Mouse (Mus musculus): ENCODE results near the gene Tpgs1. TPM values are rescaled to one million over a fixed set of nuclear protein-coding genes. Genes with fewer than 3 reads are reported as not detected.

Gene Tpgs1
- 75.9 and 76.6 TPM in 2 replicates for polyA plus RNA-seq (2015; fragmentation: Nextera tagmentation; extraction: Ambion mirVana)

GRCm38 (mm10) chr10:79668771-79669575 lies at the start of gene Tpgs1:
Gene Tpgs1 (plus strand): TSS chr10:79669369.
- Histone ChIP-seq H3K36me3 (ENCODE audit: control insufficient read depth, insufficient read depth) (no peaks in the 10 kb centered on the region), H3K4me3 (replicated peaks; ENCODE audit: low read length) (peak within 1 kb of the TSS; percentile 85), H3K27ac (ENCODE audit: low read length) (peak within 1 kb of the TSS; percentile 96), H3K9ac (replicated peaks; ENCODE audit: low read depth, low read length) (peak within 1 kb of the TSS; percentile 89), H3K4me1 (replicated peaks; ENCODE audit: control insufficient read depth, insufficient read depth, low read length) (peaks cover 19% of the 10 kb centered on the region), H3K4me2 (ENCODE audit: low read length) (peak within 1 kb of the TSS; percentile 85), H3K27me3 (replicated peaks; ENCODE audit: control insufficient read depth, insufficient read depth, low read length) (no peaks in the 10 kb centered on the region), H3K9me3 (ENCODE audit: control insufficient read depth, low read length) (no peaks in the 10 kb centered on the region)
- under 1% methylated on average over 45 of the region's 45 CpGs for WGBS
- ATAC-seq: peak; percentile 87

GRCm38 (mm10) chr10:79623950-79624349 lies 45.2 kb upstream of the Tpgs1 start:
- Histone ChIP-seq H3K4me1 (replicated peaks; ENCODE audit: control insufficient read depth, insufficient read depth, low read length) (peaks cover 7% of the 10 kb centered on the region), H3K4me2 (ENCODE audit: low read length) (no peak overlapping the region), H3K27ac (ENCODE audit: low read length) (no peak overlapping the region), H3K9ac (replicated peaks; ENCODE audit: low read depth, low read length) (no peak overlapping the region), H3K9me3 (ENCODE audit: control insufficient read depth, low read length) (no peaks in the 10 kb centered on the region), H3K36me3 (ENCODE audit: control insufficient read depth, insufficient read depth) (no peaks in the 10 kb centered on the region), H3K4me3 (replicated peaks; ENCODE audit: low read length) (no peak overlapping the region), H3K27me3 (replicated peaks; ENCODE audit: control insufficient read depth, insufficient read depth, low read length) (no peaks in the 10 kb centered on the region)
- no peak for ATAC-seq
- WGBS: 60% methylated on average over 12 of the region's 12 CpGs

DNA sequence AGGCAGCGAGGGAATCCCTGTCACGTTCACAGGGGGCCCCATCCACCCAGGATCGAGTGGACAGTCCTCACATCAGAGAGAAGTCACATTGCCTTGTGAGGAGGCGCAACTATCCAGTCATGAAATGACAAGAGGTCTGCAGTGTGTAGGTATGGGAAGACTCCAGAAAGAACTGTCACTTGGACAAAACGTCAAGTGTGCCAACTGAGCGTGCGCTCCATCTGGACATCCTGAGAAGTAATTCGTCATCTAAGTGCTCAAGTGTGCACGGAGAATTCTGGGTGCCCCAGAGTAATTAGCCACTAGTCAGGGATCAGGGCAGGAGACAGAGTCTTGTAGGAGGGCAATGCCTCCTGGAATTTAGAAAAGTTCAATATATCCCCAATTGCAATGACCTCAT lies 43.8 kb upstream of the Tpgs1 start:
- Histone ChIP-seq H3K27ac (ENCODE audit: low read length) (no peak overlapping the region), H3K4me3 (replicated peaks; ENCODE audit: low read length) (no peak overlapping the region), H3K9ac (replicated peaks; ENCODE audit: low read depth, low read length) (no peak overlapping the region), H3K27me3 (replicated peaks; ENCODE audit: control insufficient read depth, insufficient read depth, low read length) (no peaks in the 10 kb centered on the region), H3K36me3 (ENCODE audit: control insufficient read depth, insufficient read depth) (no peaks in the 10 kb centered on the region), H3K4me2 (ENCODE audit: low read length) (no peak overlapping the region), H3K4me1 (replicated peaks; ENCODE audit: control insufficient read depth, insufficient read depth, low read length) (peaks cover 7% of the 10 kb centered on the region), H3K9me3 (ENCODE audit: control insufficient read depth, low read length) (no peaks in the 10 kb centered on the region)
- no peak for ATAC-seq
- 76% methylated on average over 9 of the region's 9 CpGs for WGBS

DNA sequence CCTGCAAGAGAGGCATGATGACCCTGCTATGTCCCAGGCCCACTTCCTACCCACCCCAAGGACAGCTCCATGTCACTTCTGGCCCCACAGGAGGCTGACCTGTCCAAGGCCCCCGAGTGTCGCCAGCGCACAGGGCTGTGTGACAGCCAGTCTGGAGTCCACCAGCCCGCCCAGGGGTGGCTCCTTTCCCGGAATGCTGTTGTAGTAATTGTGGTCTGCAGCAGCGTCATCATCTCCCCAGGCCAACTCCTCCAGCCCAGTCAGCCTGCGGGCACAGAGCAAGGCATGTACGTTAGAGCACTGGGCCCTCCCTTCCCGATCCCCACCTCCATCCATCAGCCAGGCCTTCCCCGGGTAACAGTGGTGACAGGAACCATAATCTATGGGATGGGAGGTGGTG lies 43.0 kb upstream of the Tpgs1 start:
- no peak overlapping the region for H3K4me2 ChIP-seq (ENCODE audit: low read length)
- H3K9ac ChIP-seq (replicated peaks; ENCODE audit: low read depth, low read length): no peak overlapping the region
- no peaks in the 10 kb centered on the region for H3K36me3 ChIP-seq (ENCODE audit: control insufficient read depth, insufficient read depth)

DNA sequence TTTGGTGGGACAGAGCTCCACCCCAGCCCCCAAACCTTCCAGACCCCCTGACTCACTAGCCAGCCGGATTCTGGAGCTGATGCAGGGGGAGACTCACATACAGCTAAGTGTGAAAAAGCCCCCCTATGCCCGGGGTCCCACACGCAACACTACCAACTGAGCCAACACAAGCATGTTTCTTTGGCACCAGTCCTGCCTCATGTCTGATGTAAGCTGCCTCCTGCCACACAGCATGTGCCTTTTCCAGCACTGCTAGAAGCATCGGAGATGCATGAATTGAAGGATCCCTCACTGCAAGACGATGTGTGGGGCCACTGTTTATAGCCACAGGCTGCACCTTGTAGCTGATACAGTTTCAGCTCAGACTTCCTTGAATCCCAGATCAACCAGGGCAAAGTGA lies 40.8 kb upstream of the Tpgs1 start:
- Histone ChIP-seq H3K4me1 (replicated peaks; ENCODE audit: control insufficient read depth, insufficient read depth, low read length) (peaks cover 7% of the 10 kb centered on the region), H3K27me3 (replicated peaks; ENCODE audit: control insufficient read depth, insufficient read depth, low read length) (no peaks in the 10 kb centered on the region), H3K4me2 (ENCODE audit: low read length) (no peak overlapping the region), H3K27ac (ENCODE audit: low read length) (peak overlapping the region; percentile 39; the same call in 1 of the 2 replicates), H3K9ac (replicated peaks; ENCODE audit: low read depth, low read length) (no peak overlapping the region), H3K4me3 (replicated peaks; ENCODE audit: low read length) (no peak overlapping the region), H3K36me3 (ENCODE audit: control insufficient read depth, insufficient read depth) (no peaks in the 10 kb centered on the region), H3K9me3 (ENCODE audit: control insufficient read depth, low read length) (no peaks in the 10 kb centered on the region)
- peak; percentile 74 for ATAC-seq
- 55% methylated on average over 5 of the region's 5 CpGs for WGBS

More for the DNA sequence above, 43.0 kb upstream of the Tpgs1 start:
- Histone ChIP-seq H3K9me3 (ENCODE audit: control insufficient read depth, low read length) (no peaks in the 10 kb centered on the region), H3K4me3 (replicated peaks; ENCODE audit: low read length) (no peak overlapping the region), H3K27me3 (replicated peaks; ENCODE audit: control insufficient read depth, insufficient read depth, low read length) (no peaks in the 10 kb centered on the region), H3K4me1 (replicated peaks; ENCODE audit: control insufficient read depth, insufficient read depth, low read length) (peaks cover 7% of the 10 kb centered on the region), H3K27ac (ENCODE audit: low read length) (no peak overlapping the region)
- no peak for ATAC-seq
- WGBS: 90% methylated on average over 10 of the region's 10 CpGs

GRCm38 (mm10) chr10:79631432-79631831 lies 37.7 kb upstream of the Tpgs1 start:
- H3K4me3 ChIP-seq (replicated peaks; ENCODE audit: low read length): no peak overlapping the region
- no peaks in the 10 kb centered on the region for H3K36me3 ChIP-seq (ENCODE audit: control insufficient read depth, insufficient read depth)
- ATAC-seq: no peak; the same call in 1 of the 2 replicates
- no peak overlapping the region for H3K9ac ChIP-seq (replicated peaks; ENCODE audit: low read depth, low read length)
- peaks cover 7% of the 10 kb centered on the region for H3K4me1 ChIP-seq (replicated peaks; ENCODE audit: control insufficient read depth, insufficient read depth, low read length)
- H3K27ac ChIP-seq (ENCODE audit: low read length): no peak overlapping the region; the same call in 1 of the 2 replicates
- H3K27me3 ChIP-seq (replicated peaks; ENCODE audit: control insufficient read depth, insufficient read depth, low read length): no peaks in the 10 kb centered on the region
- no peak overlapping the region for H3K4me2 ChIP-seq (ENCODE audit: low read length)
- no peaks in the 10 kb centered on the region for H3K9me3 ChIP-seq (ENCODE audit: control insufficient read depth, low read length)
- 43% methylated on average over 4 of the region's 4 CpGs for WGBS

GRCm38 (mm10) chr10:79633006-79633777 lies 36.0 kb upstream of the Tpgs1 start:
- Histone ChIP-seq H3K4me3 (replicated peaks; ENCODE audit: low read length) (no peak overlapping the region), H3K27me3 (replicated peaks; ENCODE audit: control insufficient read depth, insufficient read depth, low read length) (no peaks in the 10 kb centered on the region), H3K4me1 (replicated peaks; ENCODE audit: control insufficient read depth, insufficient read depth, low read length) (peaks cover 11% of the 10 kb centered on the region), H3K4me2 (ENCODE audit: low read length) (no peak overlapping the region), H3K36me3 (ENCODE audit: control insufficient read depth, insufficient read depth) (no peaks in the 10 kb centered on the region), H3K9ac (replicated peaks; ENCODE audit: low read depth, low read length) (no peak overlapping the region), H3K9me3 (ENCODE audit: control insufficient read depth, low read length) (no peaks in the 10 kb centered on the region), H3K27ac (ENCODE audit: low read length) (no peak overlapping the region)
- no peak for ATAC-seq
- WGBS: 89% methylated on average over 17 of the region's 17 CpGs

- H3K9me3 ChIP-seq (ENCODE audit: control insufficient read depth, low read length): no peaks in the 10 kb centered on the region
- H3K36me3 ChIP-seq (ENCODE audit: control insufficient read depth, insufficient read depth): no peaks in the 10 kb centered on the region
- H3K27me3 ChIP-seq (replicated peaks; ENCODE audit: control insufficient read depth, insufficient read depth, low read length): peaks cover 12% of the 10 kb centered on the region
- H3K4me3 ChIP-seq (replicated peaks; ENCODE audit: low read length): no peak overlapping the region
- H3K4me2 ChIP-seq (ENCODE audit: low read length): peak overlapping the region; percentile 88
- 77% methylated on average over 8 of the region's 8 CpGs for WGBS
- ATAC-seq: no peak; the same call in 1 of the 2 replicates
- H3K4me1 ChIP-seq (replicated peaks; ENCODE audit: control insufficient read depth, insufficient read depth, low read length): peaks cover 16% of the 10 kb centered on the region
- H3K27ac ChIP-seq (ENCODE audit: low read length): no peak overlapping the region
- no peak overlapping the region for H3K9ac ChIP-seq (replicated peaks; ENCODE audit: low read depth, low read length)
Measured at GRCm38 (mm10) chr10:79636287-79636686, 32.9 kb upstream of the Tpgs1 start.

Measured in forebrain, embryonic 16.5 days (tissue).